Mouse (Mus musculus) thymus, adult 2 months (tissue): ENCODE measurements around the gene Shisa9.

Source experiments
- CTCF ChIP-seq: fragments of 200-500 bp; IDR thresholded peaks from 2 replicates; pipeline ENCODE4 v1.5.1; 2012; ENCODE audit warnings: mild to moderate bottlenecking, control low read depth, low read length, moderate library complexity, borderline replicate concordance; ENCODE audit not compliant: control insufficient read depth, poor library complexity, insufficient read depth; ENCODE audit errors: extremely low read depth
- POLR2A ChIP-seq: fragments of 200-500 bp; IDR thresholded peaks from 2 replicates; pipeline ENCODE4 v1.6.1; 2012; ENCODE audit warnings: mild to moderate bottlenecking, low read length, control low read depth, moderate library complexity; ENCODE audit not compliant: control insufficient read depth, poor library complexity, insufficient read depth; ENCODE audit errors: extremely low read depth

DNA sequence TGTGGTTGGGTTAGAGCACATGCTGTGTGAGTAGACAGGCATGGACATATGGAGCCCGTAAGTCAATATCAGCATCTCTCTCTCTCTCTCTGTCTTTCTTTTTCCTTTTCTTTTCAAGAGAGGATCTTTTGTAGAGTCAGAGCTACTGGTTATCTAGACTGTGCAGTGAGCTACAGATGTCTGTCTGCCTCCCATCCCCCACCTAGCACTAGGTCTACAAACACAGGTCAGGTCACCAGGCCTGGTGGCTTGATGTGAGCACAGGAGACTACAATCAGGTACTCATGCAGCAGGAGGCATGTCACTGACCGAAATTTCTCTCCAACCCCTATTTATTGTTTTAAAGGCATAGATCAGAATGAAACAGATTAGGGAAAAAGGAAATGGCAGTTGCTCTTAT lies 219.1 kb downstream of the Shisa9 start:
- TF ChIP-seq CTCF (no peak), POLR2A (no peak)
